Mouse (Mus musculus) forebrain, postnatal 0 days (tissue): ENCODE data around the gene Dapk1. TPM values are rescaled to one million over a fixed set of nuclear protein-coding genes. Genes with fewer than 3 reads are reported as not detected.

Source experiments
- ATAC-seq: fragments of 200-750 bp; cut with Nextera tagmentation; 2 replicates; pipeline ENCODE4 v1.8.0; 2017; ENCODE audit warnings: mild to moderate bottlenecking, moderate library complexity
- DNase-seq: peaks from one replicate; pipeline ENCODE4 v3.0.0-alpha.2; 2015
- H3K27ac ChIP-seq: fragments of 300-500 bp; sonication (generic); 2 replicates; pipeline ENCODE4 v1.5.1; 2014; ENCODE audit warnings: low read depth, mild to moderate bottlenecking, antibody characterized with exemption, low read length, moderate library complexity, mixed read lengths
- H3K27me3 ChIP-seq: fragments of 300-500 bp; sonication (generic); 2 replicates; pipeline ENCODE4 v1.6.1; 2014; ENCODE audit warnings: mild to moderate bottlenecking, low read length, mixed read lengths; ENCODE audit not compliant: insufficient read depth
- H3K36me3 ChIP-seq: fragments of 300-500 bp; sonication (generic); 2 replicates; pipeline ENCODE4 v1.6.1; 2014; ENCODE audit warnings: mild to moderate bottlenecking, moderate library complexity; ENCODE audit not compliant: insufficient read depth
- H3K4me1 ChIP-seq: fragments of 300-500 bp; sonication (generic); 2 replicates; pipeline ENCODE4 v1.6.1; 2014; ENCODE audit warnings: antibody characterized with exemption; ENCODE audit not compliant: insufficient read depth
- H3K4me2 ChIP-seq: fragments of 300-500 bp; sonication (generic); 2 replicates; pipeline ENCODE4 v1.6.1; 2014; ENCODE audit warnings: low read depth, mild to moderate bottlenecking, moderate library complexity
- H3K4me3 ChIP-seq: fragments of 300-500 bp; sonication (generic); 2 replicates; pipeline ENCODE4 v1.5.1; 2014; ENCODE audit warnings: low read depth, low read length, mixed read lengths
- H3K9ac ChIP-seq: fragments of 300-500 bp; sonication (generic); 2 replicates; pipeline ENCODE4 v1.6.1; 2014; ENCODE audit warnings: mild to moderate bottlenecking
- H3K9me3 ChIP-seq: fragments of 300-500 bp; sonication (generic); 2 replicates; pipeline ENCODE4 v1.6.1; 2016; ENCODE audit warnings: low read length
- CTCF ChIP-seq: sonication (generic); IDR thresholded peaks from 2 replicates; pipeline ENCODE4 v1.5.1; 2016; ENCODE audit warnings: antibody characterized with exemption, control low read depth, low read depth
- WGBS: fragments of 180-500 bp; shearing (Covaris S2); extraction: QIAGEN DNeasy Blood & Tissue Kit; methylation state at CpG from one replicate; pipeline ENCODE4 v1.1.7; 2014; 5-methylcytosine and 5-hydroxymethylcytosine counted together
- polyA plus RNA-seq: library from polyadenylated mRNA; unstranded; fragments of >200 nt; fragmentation: Nextera tagmentation; extraction: Ambion mirVana; gene quantifications from 2 replicates; pipeline ENCODE4 v1.2.1, GENCODE M21; 2015
- total RNA-seq: library from RNA; depleted of rRNA; stranded (reverse); fragments of >200 nt; gene quantifications from 2 replicates; pipeline ENCODE4 v1.2.3, GENCODE M21; 2014

Gene Dapk1
- total and polyA plus RNA-seq, 2 experiments from 2014 or later, result 35.6 to 72.6 TPM

GRCm38 (mm10) chr13:60686967-60687366 is 85.2 kb downstream of the Dapk1 start:
- Histone ChIP-seq H3K4me3 (no peak overlapping the region), H3K27me3 (no peaks in the 10 kb centered on the region), H3K4me2 (no peak overlapping the region), H3K9me3 (no peaks in the 10 kb centered on the region), H3K36me3 (no peaks in the 10 kb centered on the region), H3K9ac (no peak overlapping the region; the same call in 1 of the 2 replicates), H3K27ac (no peak overlapping the region), H3K4me1 (peaks cover 33% of the 10 kb centered on the region)
- TF ChIP-seq CTCF, result no peak
- 41% methylated on average over 12 of the region's 12 CpGs for WGBS
- peak; percentile 23; the same call in 1 of the 2 replicates for ATAC-seq
- peak; percentile 65 for DNase-seq

GRCm38 (mm10) chr13:60687462-60687861 is 85.7 kb downstream of the Dapk1 start:
- Histone ChIP-seq H3K9me3 (no peaks in the 10 kb centered on the region), H3K27ac (no peak overlapping the region), H3K4me3 (no peak overlapping the region), H3K4me2 (no peak overlapping the region), H3K4me1 (peaks cover 33% of the 10 kb centered on the region), H3K9ac (no peak overlapping the region), H3K27me3 (no peaks in the 10 kb centered on the region), H3K36me3 (no peaks in the 10 kb centered on the region)
- ATAC-seq, result no peak
- TF ChIP-seq CTCF, result no peak
- WGBS, result 92% methylated on average over 4 of the region's 4 CpGs
- no peak for DNase-seq

DNA sequence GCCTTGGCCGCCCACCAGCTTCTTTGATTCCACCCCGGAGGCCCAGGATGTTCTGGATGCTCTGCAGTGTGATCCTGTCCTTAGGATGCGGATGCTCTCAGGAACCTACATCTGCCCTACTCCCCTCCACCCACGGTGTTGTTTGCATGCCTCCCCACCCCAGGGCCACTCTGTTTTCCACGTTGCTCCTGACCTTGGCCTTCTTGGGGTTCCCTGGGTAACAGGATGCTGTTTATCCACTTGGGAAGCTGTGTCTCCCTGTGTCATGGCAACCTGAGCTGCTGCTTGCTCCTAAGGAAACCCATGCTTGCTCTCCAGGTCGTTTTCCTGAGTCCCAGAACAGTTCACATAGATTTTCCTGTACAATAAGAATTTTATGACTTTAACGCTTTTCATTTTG is 86.1 kb downstream of the Dapk1 start:
- Histone ChIP-seq H3K4me1 (peaks cover 31% of the 10 kb centered on the region), H3K36me3 (no peaks in the 10 kb centered on the region), H3K27ac (no peak overlapping the region), H3K9ac (no peak overlapping the region), H3K27me3 (no peaks in the 10 kb centered on the region), H3K4me3 (no peak overlapping the region), H3K9me3 (no peaks in the 10 kb centered on the region), H3K4me2 (no peak overlapping the region)
- no peak for TF ChIP-seq CTCF
- ATAC-seq, result no peak
- WGBS, result 72% methylated on average over 7 of the region's 7 CpGs
- no peak for DNase-seq

GRCm38 (mm10) chr13:60690921-60691320 is 89.2 kb downstream of the Dapk1 start:
- no peak for ATAC-seq
- TF ChIP-seq CTCF, result no peak
- no peaks in the 10 kb centered on the region for H3K27me3 ChIP-seq
- no peaks in the 10 kb centered on the region for H3K36me3 ChIP-seq
- 81% methylated on average over 2 of the region's 2 CpGs for WGBS
- H3K27ac ChIP-seq, result peak overlapping the region; percentile 5; the same call in 1 of the 2 replicates
- H3K9ac ChIP-seq, result no peak overlapping the region
- H3K4me3 ChIP-seq, result no peak overlapping the region
- H3K9me3 ChIP-seq, result no peaks in the 10 kb centered on the region
- H3K4me2 ChIP-seq, result no peak overlapping the region
- H3K4me1 ChIP-seq, result peaks cover 22% of the 10 kb centered on the region
- DNase-seq, result no peak

DNA sequence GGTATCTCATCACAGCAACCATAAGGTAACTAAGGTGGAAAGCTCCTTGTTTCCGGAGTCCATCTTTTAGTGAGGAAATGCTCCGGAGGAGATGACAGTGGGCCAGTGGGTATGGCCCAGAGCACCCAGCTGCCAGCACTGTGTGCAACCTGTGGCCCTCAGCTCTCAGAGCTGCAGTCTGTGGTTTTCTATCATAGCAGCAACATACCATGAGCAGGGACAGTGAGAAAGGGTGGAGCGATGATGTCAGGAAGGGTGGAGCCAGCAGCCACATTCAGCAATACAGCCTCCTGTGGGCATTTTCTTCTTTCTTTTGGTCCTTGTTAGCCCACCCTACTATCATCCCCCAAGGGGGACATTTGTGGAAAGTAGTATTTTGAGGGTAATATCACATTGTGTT is 90.2 kb downstream of the Dapk1 start:
- no peak overlapping the region for H3K4me2 ChIP-seq
- 97% methylated on average over 3 of the region's 3 CpGs for WGBS
- H3K9ac ChIP-seq, result no peak overlapping the region
- H3K9me3 ChIP-seq, result no peaks in the 10 kb centered on the region
- no peaks in the 10 kb centered on the region for H3K27me3 ChIP-seq
- no peak overlapping the region for H3K4me3 ChIP-seq
- TF ChIP-seq CTCF, result no peak
- ATAC-seq (no peak), DNase-seq (no peak)
- no peaks in the 10 kb centered on the region for H3K36me3 ChIP-seq
- no peak overlapping the region for H3K27ac ChIP-seq
- H3K4me1 ChIP-seq, result peaks cover 24% of the 10 kb centered on the region

- Histone ChIP-seq H3K9me3 (no peaks in the 10 kb centered on the region), H3K36me3 (peaks cover 8% of the 10 kb centered on the region), H3K4me1 (peaks cover 19% of the 10 kb centered on the region), H3K27me3 (no peaks in the 10 kb centered on the region), H3K4me2 (no peak overlapping the region), H3K27ac (peak overlapping the region; percentile 35; the same call in 1 of the 2 replicates), H3K4me3 (no peak overlapping the region), H3K9ac (no peak overlapping the region)
- TF ChIP-seq CTCF, result no peak
- ATAC-seq (no peak), DNase-seq (no peak)
- 76% methylated on average over 10 of the region's 10 CpGs for WGBS
These were observed 93.6 kb downstream of the Dapk1 start for GRCm38 (mm10) chr13:60695186-60695980.

DNA sequence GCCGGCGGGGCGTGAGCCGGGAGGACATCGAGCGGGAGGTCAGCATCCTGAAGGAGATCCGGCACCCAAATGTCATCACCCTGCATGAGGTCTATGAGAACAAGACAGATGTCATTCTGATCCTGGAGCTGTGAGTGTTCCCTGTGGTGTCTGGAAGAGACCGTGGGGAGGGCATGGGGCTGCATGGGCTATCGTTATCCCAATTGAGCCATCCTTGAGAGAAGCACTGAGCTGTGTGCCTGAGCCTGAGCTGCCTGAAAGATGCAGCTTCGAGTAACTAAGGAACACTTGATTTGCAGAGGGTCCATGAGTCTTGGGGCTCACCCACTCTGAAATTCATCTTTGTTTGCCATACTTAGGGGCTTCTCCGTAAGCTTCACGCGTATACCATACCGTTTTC is 94.6 kb downstream of the Dapk1 start:
- Histone ChIP-seq H3K4me3 (no peak overlapping the region), H3K9me3 (no peaks in the 10 kb centered on the region), H3K4me1 (peaks cover 16% of the 10 kb centered on the region), H3K27ac (peak overlapping the region; percentile 80), H3K9ac (no peak overlapping the region), H3K36me3 (peaks cover 8% of the 10 kb centered on the region), H3K4me2 (0 out of 2 replicates have a peak overlapping the region, but pooled peaks have one; percentile 2), H3K27me3 (no peaks in the 10 kb centered on the region)
- ATAC-seq (peak; percentile 28), DNase-seq (no peak)
- WGBS, result 68% methylated on average over 14 of the region's 14 CpGs
- no peak for TF ChIP-seq CTCF
